Mouse (Mus musculus) lung, adult 2 months (tissue): ENCODE data around the gene Vegfa.
A peak's percentile ranks its signal among the peaks of the same experiment; 100 is the strongest.

Experiments used
- CTCF ChIP-seq: fragments of 200-500 bp; IDR thresholded peaks from 2 replicates; pipeline ENCODE4 v1.5.1; 2011; ENCODE audit warnings: mild to moderate bottlenecking, low read length, control low read depth; ENCODE audit not compliant: insufficient read depth
- POLR2A ChIP-seq: fragments of 200-500 bp; IDR thresholded peaks from 2 replicates; pipeline ENCODE4 v1.6.1; 2011; ENCODE audit warnings: low read depth, mild to moderate bottlenecking, control low read depth, low read length, borderline replicate concordance; ENCODE audit errors: extremely low read depth

GRCm38 (mm10) chr17:46038906-46039305 lies 6.7 kb upstream of the Vegfa start:
- TF ChIP-seq CTCF = peak; percentile 24; the same call in 1 of the 2 replicates
- no peak for TF ChIP-seq POLR2A
